Mouse (Mus musculus) midbrain, postnatal 0 days (tissue): ENCODE data around the gene Fam107b. TPM values are rescaled to one million over a fixed set of nuclear protein-coding genes. Genes with fewer than 3 reads are reported as not detected.
A peak's percentile ranks its signal among the peaks of the same experiment; 100 is the strongest.

ENCODE experiments used
- ATAC-seq: fragments of 200-750 bp; cut with Nextera tagmentation; 2 replicates; pipeline ENCODE4 v1.8.0; 2017; ENCODE audit warnings: moderate number of reproducible peaks, mild to moderate bottlenecking, moderate TSS enrichment, moderate library complexity; ENCODE audit not compliant: low FRiP score
- DNase-seq: peaks from one replicate; pipeline ENCODE4 v3.0.0-alpha.2; 2015; ENCODE audit warnings: low spot score
- H3K27ac ChIP-seq: fragments of 300-500 bp; sonication (generic); 2 replicates; pipeline ENCODE4 v1.5.1; 2014; ENCODE audit warnings: low read depth, mild to moderate bottlenecking, low read length, mixed read lengths
- H3K27me3 ChIP-seq: fragments of 300-500 bp; sonication (generic); 2 replicates; pipeline ENCODE4 v1.6.1; 2014; ENCODE audit warnings: low read length, control low read depth, mixed read lengths; ENCODE audit not compliant: insufficient read depth
- H3K36me3 ChIP-seq: fragments of 300-500 bp; sonication (generic); 2 replicates; pipeline ENCODE4 v1.6.1; 2014; ENCODE audit warnings: low read length, control low read depth, mixed read lengths; ENCODE audit not compliant: insufficient read depth
- H3K4me1 ChIP-seq: fragments of 300-500 bp; sonication (generic); 2 replicates; pipeline ENCODE4 v1.6.1; 2014; ENCODE audit warnings: mild to moderate bottlenecking, control low read depth, antibody characterized with exemption, low read length, mixed read lengths; ENCODE audit not compliant: insufficient read depth
- H3K4me2 ChIP-seq: fragments of 300-500 bp; sonication (generic); 2 replicates; pipeline ENCODE4 v1.6.1; 2014; ENCODE audit warnings: low read depth, mild to moderate bottlenecking, low read length, mixed read lengths; ENCODE audit not compliant: poor library complexity, severe bottlenecking
- H3K4me3 ChIP-seq: fragments of 300-500 bp; sonication (generic); 2 replicates; pipeline ENCODE4 v1.5.1; 2014; ENCODE audit warnings: low read depth, mild to moderate bottlenecking, low read length, moderate library complexity
- H3K9ac ChIP-seq: fragments of 300-500 bp; sonication (generic); replicated peaks from 2 replicates; pipeline ENCODE4 v1.6.1; 2014; ENCODE audit warnings: mild to moderate bottlenecking, low read length, moderate library complexity, mixed read lengths; ENCODE audit not compliant: poor library complexity, severe bottlenecking
- H3K9me3 ChIP-seq: fragments of 300-500 bp; sonication (generic); 2 replicates; pipeline ENCODE4 v1.6.1; 2016; ENCODE audit warnings: low read length, control low read depth
- CTCF ChIP-seq: IDR thresholded peaks from 2 replicates; pipeline ENCODE4 v1.5.1; 2016; ENCODE audit warnings: antibody characterized with exemption, mild to moderate bottlenecking
- WGBS: fragments of 180-500 bp; shearing (Covaris S2); extraction: QIAGEN DNeasy Blood & Tissue Kit; methylation state at CpG from one replicate; pipeline ENCODE4 v1.1.7; 2014; 5-methylcytosine and 5-hydroxymethylcytosine counted together
- polyA plus RNA-seq: library from polyadenylated mRNA; unstranded; fragments of >200 nt; fragmentation: Nextera tagmentation; extraction: Ambion mirVana; gene quantifications from 2 replicates; pipeline ENCODE4 v1.2.1, GENCODE M21; 2015
- total RNA-seq: library from RNA; depleted of rRNA; stranded (reverse); fragments of >200 nt; gene quantifications from 2 replicates; pipeline ENCODE4 v1.2.3, GENCODE M21; 2014

Gene Fam107b
- total and polyA plus RNA-seq, 2 experiments from 2014 or later, result 16.0 to 26.8 TPM

- no peaks in the 10 kb centered on the region for H3K27me3 ChIP-seq
- peaks cover 2% of the 10 kb centered on the region; the same call in 1 of the 2 replicates for H3K4me1 ChIP-seq
- DNase-seq, result no peak
- no peak overlapping the region for H3K4me3 ChIP-seq
- ATAC-seq, result no peak
- no peak overlapping the region for H3K9ac ChIP-seq
- no peak for TF ChIP-seq CTCF
- H3K9me3 ChIP-seq, result no peaks in the 10 kb centered on the region
- WGBS, result 60% methylated on average over 10 of the region's 10 CpGs
- H3K4me2 ChIP-seq, result no peak overlapping the region
- no peaks in the 10 kb centered on the region for H3K36me3 ChIP-seq
- H3K27ac ChIP-seq, result no peak overlapping the region
Measured at GRCm38 (mm10) chr2:3730744-3731143, 160.5 kb downstream of the Fam107b start.

- DNase-seq, result peak; percentile 80
- H3K9me3 ChIP-seq, result no peaks in the 10 kb centered on the region
- peaks cover 5% of the 10 kb centered on the region; the same call in 1 of the 2 replicates for H3K4me1 ChIP-seq
- H3K27ac ChIP-seq, result no peak overlapping the region
- no peaks in the 10 kb centered on the region for H3K27me3 ChIP-seq
- ATAC-seq, result no peak
- no peak overlapping the region for H3K4me3 ChIP-seq
- no peak overlapping the region for H3K4me2 ChIP-seq
- no peak for TF ChIP-seq CTCF
- no peaks in the 10 kb centered on the region for H3K36me3 ChIP-seq
- no peak overlapping the region for H3K9ac ChIP-seq
- 85% methylated on average over 14 of the region's 14 CpGs for WGBS
Measured at GRCm38 (mm10) chr2:3731316-3732015, 161.2 kb downstream of the Fam107b start.

- no peak for TF ChIP-seq CTCF
- Histone ChIP-seq H3K27me3 (no peaks in the 10 kb centered on the region), H3K36me3 (no peaks in the 10 kb centered on the region), H3K4me1 (peaks cover 6% of the 10 kb centered on the region; the same call in 1 of the 2 replicates), H3K9ac (no peak overlapping the region), H3K4me3 (no peak overlapping the region), H3K4me2 (no peak overlapping the region), H3K9me3 (no peaks in the 10 kb centered on the region), H3K27ac (no peak overlapping the region)
- DNase-seq (no peak), ATAC-seq (no peak)
- 57% methylated on average over 6 of the region's 6 CpGs for WGBS
Measured at GRCm38 (mm10) chr2:3737917-3738694, 167.8 kb downstream of the Fam107b start.

- H3K36me3 ChIP-seq, result no peaks in the 10 kb centered on the region
- H3K4me2 ChIP-seq, result no peak overlapping the region
- H3K9me3 ChIP-seq, result no peaks in the 10 kb centered on the region
- no peak for ATAC-seq
- no peak for DNase-seq
- no peak overlapping the region for H3K27ac ChIP-seq
- no peaks in the 10 kb centered on the region for H3K27me3 ChIP-seq
- peaks cover 6% of the 10 kb centered on the region; the same call in 1 of the 2 replicates for H3K4me1 ChIP-seq
- 83% methylated on average over 12 of the region's 12 CpGs for WGBS
- no peak overlapping the region for H3K4me3 ChIP-seq
- no peak overlapping the region for H3K9ac ChIP-seq
- TF ChIP-seq CTCF, result no peak
Measured at GRCm38 (mm10) chr2:3738734-3739133, 168.4 kb downstream of the Fam107b start.

GRCm38 (mm10) chr2:3739351-3739961 lies 169.2 kb downstream of the Fam107b start:
- no peak overlapping the region for H3K4me2 ChIP-seq
- TF ChIP-seq CTCF, result no peak
- WGBS, result 85% methylated on average over 7 of the region's 7 CpGs
- no peak overlapping the region for H3K4me3 ChIP-seq
- H3K9ac ChIP-seq, result no peak overlapping the region
- DNase-seq (peak; percentile 87), ATAC-seq (0 out of 2 replicates have a peak, but pooled peaks have one; percentile 38)
- no peak overlapping the region for H3K27ac ChIP-seq
- H3K27me3 ChIP-seq, result no peaks in the 10 kb centered on the region
- peaks cover 6% of the 10 kb centered on the region; the same call in 1 of the 2 replicates for H3K4me1 ChIP-seq
- H3K36me3 ChIP-seq, result no peaks in the 10 kb centered on the region
- H3K9me3 ChIP-seq, result no peaks in the 10 kb centered on the region
